Mouse (Mus musculus): ENCODE data around the gene Wwox.

- TF ChIP-seq CTCF (IDR thresholded peaks at IDR 0.05; ENCODE audit: insufficient read depth, low read depth, low read length) (no peak), POLR2A (IDR thresholded peaks at IDR 0.05; ENCODE audit: insufficient read depth, low read depth, low read length) (no peak)
Observed at GRCm38 (mm10) chr8:114452781-114453221, 13.3 kb downstream of the Wwox start.
